Comparison of ENCODE assay signal across 9 mouse cellular contexts in the genomic region with DNA sequence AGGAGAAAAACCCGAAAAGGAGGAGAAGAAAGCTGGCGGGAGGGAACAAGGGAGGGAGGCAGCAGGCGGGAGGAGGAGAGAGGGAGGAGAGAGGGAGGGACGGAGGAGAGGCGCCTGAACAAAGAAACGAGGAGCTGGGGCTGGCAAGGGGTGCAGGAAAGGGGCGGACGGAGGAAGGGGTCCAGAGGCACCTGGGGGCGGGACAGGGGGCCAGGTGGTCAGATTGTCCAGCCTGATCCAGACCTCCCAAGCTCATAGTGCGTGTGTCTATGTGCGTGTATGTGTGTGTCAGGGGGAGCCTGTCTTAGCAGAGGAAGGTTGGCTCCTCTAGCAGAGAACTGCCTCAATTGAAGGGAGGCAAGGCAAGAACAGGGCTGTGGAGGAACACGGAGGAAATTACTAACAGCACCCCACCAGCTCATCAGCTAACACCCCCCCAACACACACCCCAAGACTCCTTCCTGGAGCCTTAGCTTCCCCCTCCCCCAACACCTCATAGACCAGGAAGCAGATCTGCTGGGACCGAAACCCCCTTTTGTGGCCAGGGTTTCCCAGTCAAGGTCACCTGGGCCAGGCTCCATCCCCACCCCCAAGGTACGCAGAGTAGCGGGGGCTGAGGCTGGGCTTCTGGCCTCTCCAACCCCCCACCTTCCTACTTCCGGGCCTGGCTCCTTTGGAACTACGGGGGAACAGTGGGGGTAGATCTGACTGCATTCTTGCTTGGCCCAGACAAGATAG. TPM values are rescaled to one million over a fixed set of nuclear protein-coding genes. Genes with fewer than 3 reads are reported as not detected.
A peak's percentile ranks its signal among the peaks of the same experiment; 100 is the strongest.
DNase-seq lines count a peak whose midpoint lies in the region; ATAC-seq lines count a peak whose summit lies in the region.
"Had no signal": no experiment of that assay in that cellular context is flagged by ENCODE, and none has a peak within 500 bp of the region (broad histone marks: within the 10 kb centered on the region; RNA-seq: fewer than 3 reads in every experiment).

No protein-coding gene starts in this region.

- H3K9me3 ChIP-seq in heart, embryonic 11.5 days (replicated peaks; ENCODE audit: control insufficient read depth, low read length), result no peaks in the 10 kb centered on the region
- no peaks in the 10 kb centered on the region for H3K9me3 ChIP-seq in forebrain, embryonic 11.5 days (ENCODE audit: control insufficient read depth, low read length)
- no peaks in the 10 kb centered on the region for H3K9me3 ChIP-seq in limb, embryonic 15.5 days
- H3K9me3 ChIP-seq in stomach, embryonic 15.5 days, result no peaks in the 10 kb centered on the region

- peaks cover 41% of the 10 kb centered on the region for H3K27me3 ChIP-seq in heart, embryonic 11.5 days (ENCODE audit: control insufficient read depth, insufficient read depth, low read length)
- peaks cover 6% of the 10 kb centered on the region; the same call in 1 of the 2 replicates for H3K27me3 ChIP-seq in forebrain, embryonic 11.5 days (ENCODE audit: control insufficient read depth, insufficient read depth, low read length)
- H3K27me3 ChIP-seq in limb, embryonic 15.5 days, result peaks cover 2% of the 10 kb centered on the region; the same call in 1 of the 2 replicates
- H3K27me3 ChIP-seq in stomach, embryonic 15.5 days (replicated peaks), result no peaks in the 10 kb centered on the region
- H3K27me3 ChIP-seq: Patski had no signal

- no peak for DNase-seq in heart, postnatal 10 days
- peak; percentile 25 for DNase-seq in CD4-positive helper T cell, adult 2 months (ENCODE audit: low read depth, low spot score)
- peak; percentile 69 for DNase-seq in forebrain, embryonic 11.5 days (ENCODE audit: low spot score)
- no peak for DNase-seq in gastrocnemius, postnatal 4 days (ENCODE audit: low spot score in 2 of 2)
- DNase-seq in frontal cortex, postnatal 25 days (ENCODE audit: low spot score in 2 of 2), result no peak

- no peak overlapping the region; the same call in 1 of the 2 replicates for H3K27ac ChIP-seq in heart, embryonic 11.5 days (ENCODE audit: low read depth, low read length)
- peak overlapping the region; percentile 47; the same call in 1 of the 2 replicates for H3K27ac ChIP-seq in forebrain, embryonic 11.5 days (ENCODE audit: low read depth, low read length)
- H3K27ac ChIP-seq in limb, embryonic 15.5 days, result peak overlapping the region; percentile 93
- H3K27ac ChIP-seq in stomach, embryonic 15.5 days, result peak overlapping the region; percentile 94

- intact Hi-C loops in heart, postnatal 10 days (cut with DNase I), result loop anchor here (2.0 kb wide), 2 partner anchors 21 to 31 kb away; no protein-coding TSS in a partner anchor

- H3K36me3 ChIP-seq in heart, embryonic 11.5 days (ENCODE audit: control insufficient read depth, insufficient read depth, low read length), result no peaks in the 10 kb centered on the region
- no peaks in the 10 kb centered on the region for H3K36me3 ChIP-seq in forebrain, embryonic 11.5 days (ENCODE audit: control insufficient read depth, insufficient read depth, low read length)
- H3K36me3 ChIP-seq in limb, embryonic 15.5 days, result peaks cover 8% of the 10 kb centered on the region
- H3K36me3 ChIP-seq in stomach, embryonic 15.5 days, result no peaks in the 10 kb centered on the region

- H3K4me1 ChIP-seq in heart, embryonic 11.5 days (ENCODE audit: control insufficient read depth, insufficient read depth, low read length), result peaks cover 53% of the 10 kb centered on the region
- peaks cover 29% of the 10 kb centered on the region for H3K4me1 ChIP-seq in forebrain, embryonic 11.5 days (replicated peaks; ENCODE audit: control insufficient read depth, insufficient read depth, low read length)
- H3K4me1 ChIP-seq in limb, embryonic 15.5 days, result peaks cover 68% of the 10 kb centered on the region
- peaks cover 48% of the 10 kb centered on the region for H3K4me1 ChIP-seq in stomach, embryonic 15.5 days

- H3K9ac ChIP-seq in heart, embryonic 11.5 days (ENCODE audit: low read depth, low read length), result peak overlapping the region; percentile 71; the same call in 1 of the 2 replicates
- H3K9ac ChIP-seq in forebrain, embryonic 11.5 days (ENCODE audit: low read length), result peak overlapping the region; percentile 72
- H3K9ac ChIP-seq in limb, embryonic 15.5 days, result peak overlapping the region; percentile 88
- H3K9ac ChIP-seq in stomach, embryonic 15.5 days, result peak overlapping the region; percentile 93

- no peak for ATAC-seq in heart, embryonic 11.5 days (replicated peaks; ENCODE audit: insufficient number of reproducible peaks, low FRiP score, low TSS enrichment)
- ATAC-seq in forebrain, embryonic 11.5 days (replicated peaks; ENCODE audit: low FRiP score), result no peak
- ATAC-seq in limb, embryonic 15.5 days (ENCODE audit: insufficient number of reproducible peaks, low FRiP score, low TSS enrichment, low read depth), result peak; percentile 58; the same call in 1 of the 2 replicates
- ATAC-seq in stomach, embryonic 15.5 days (ENCODE audit: insufficient read depth, low FRiP score, low read depth), result 0 out of 2 replicates have a peak, but pooled peaks have one; percentile 12
- ATAC-seq: Patski had no signal

- H3K4me3 ChIP-seq in heart, embryonic 11.5 days (ENCODE audit: low read depth, low read length), result peak overlapping the region; percentile 65
- peak overlapping the region; percentile 72 for H3K4me3 ChIP-seq in forebrain, embryonic 11.5 days (ENCODE audit: low read depth, low read length)
- peak overlapping the region; percentile 78 for H3K4me3 ChIP-seq in limb, embryonic 15.5 days
- peak overlapping the region; percentile 73 for H3K4me3 ChIP-seq in stomach, embryonic 15.5 days (replicated peaks)

- WGBS in heart, embryonic 11.5 days (ENCODE audit: insufficient replicate concordance), result 1% methylated on average over 17 of the region's 17 CpGs
- 3% methylated on average over 17 of the region's 17 CpGs for WGBS in forebrain, embryonic 11.5 days
- 2% methylated on average over 17 of the region's 17 CpGs for WGBS in limb, embryonic 15.5 days
- 3% methylated on average over 16 of the region's 17 CpGs for WGBS in stomach, embryonic 15.5 days

- peak overlapping the region; percentile 80 for H3K4me2 ChIP-seq in heart, embryonic 11.5 days
- H3K4me2 ChIP-seq in forebrain, embryonic 11.5 days (ENCODE audit: low read depth, low read length, severe bottlenecking), result peak overlapping the region; percentile 99
- H3K4me2 ChIP-seq in limb, embryonic 15.5 days, result peak overlapping the region; percentile 95
- H3K4me2 ChIP-seq in stomach, embryonic 15.5 days, result peak overlapping the region; percentile 93

RNA-seq across cellular contexts. Expression of a gene that starts 2.4 kb away (rescaled TPM):
- 4.6 and 5.8 TPM in 2 replicates for polyA plus RNA-seq in heart, embryonic 11.5 days (2014; fragmentation: Nextera tagmentation; extraction: Ambion mirVana)
- 10 to 100 TPM; 19.4 to 22.2 TPM for total RNA-seq in heart, postnatal 10 days (2021)
- polyA plus RNA-seq in forebrain, embryonic 11.5 days (2014; fragmentation: Nextera tagmentation; extraction: Ambion mirVana), result 13.2 and 15.9 TPM in 2 replicates
- polyA plus RNA-seq in limb, embryonic 15.5 days (2015; fragmentation: Nextera tagmentation; extraction: Ambion mirVana), result 26.6 and 38.2 TPM in 2 replicates
- 19.7 and 21.3 TPM in 2 replicates for polyA plus RNA-seq in stomach, embryonic 15.5 days (2015; fragmentation: Nextera tagmentation; extraction: Ambion mirVana)
- total RNA-seq in gastrocnemius, postnatal 4 days (2021), result 10 to 100 TPM; 26.4 to 27.2 TPM

RNA-seq across cellular contexts. Expression of a gene that starts 28.4 kb away (rescaled TPM):
- 0.42 and 1.2 TPM in 2 replicates for polyA plus RNA-seq in heart, embryonic 11.5 days (2014; fragmentation: Nextera tagmentation; extraction: Ambion mirVana)
- total RNA-seq in heart, postnatal 10 days (2021), result not detected
- 1.6 and 2.6 TPM in 2 replicates for polyA plus RNA-seq in forebrain, embryonic 11.5 days (2014; fragmentation: Nextera tagmentation; extraction: Ambion mirVana)
- polyA plus RNA-seq in limb, embryonic 15.5 days (2015; fragmentation: Nextera tagmentation; extraction: Ambion mirVana), result 2.8 TPM in 2 replicates
- polyA plus RNA-seq in stomach, embryonic 15.5 days (2015; fragmentation: Nextera tagmentation; extraction: Ambion mirVana), result 1.1 and 1.9 TPM in 2 replicates
- total RNA-seq in gastrocnemius, postnatal 4 days (2021), result not detected

RNA-seq across cellular contexts. Expression of a gene that starts 38.5 kb away (rescaled TPM):
- polyA plus RNA-seq in heart, embryonic 11.5 days (2014; fragmentation: Nextera tagmentation; extraction: Ambion mirVana), result 2.8 and 3.3 TPM in 2 replicates
- 10 to 100 TPM; 20.5 to 22.6 TPM for total RNA-seq in heart, postnatal 10 days (2021)
- polyA plus RNA-seq in forebrain, embryonic 11.5 days (2014; fragmentation: Nextera tagmentation; extraction: Ambion mirVana), result 6.7 TPM in 2 replicates
- 5.0 and 5.1 TPM in 2 replicates for polyA plus RNA-seq in limb, embryonic 15.5 days (2015; fragmentation: Nextera tagmentation; extraction: Ambion mirVana)
- 19.5 and 28.6 TPM in 2 replicates for polyA plus RNA-seq in stomach, embryonic 15.5 days (2015; fragmentation: Nextera tagmentation; extraction: Ambion mirVana)
- 10 to 100 TPM; 10.6 to 11.3 TPM for total RNA-seq in gastrocnemius, postnatal 4 days (2021)

Comparison
In these comparisons a context has a peak if more than half of its experiments do, and no peak if none do; other contexts are left out.
1. ATAC-seq: peak in limb, embryonic 15.5 days (single experiment) and stomach, embryonic 15.5 days (single experiment); none in heart, embryonic 11.5 days (single experiment) and forebrain, embryonic 11.5 days (single experiment).
2. DNase-seq: peak in CD4-positive helper T cell, adult 2 months (single experiment) and forebrain, embryonic 11.5 days (single experiment); none in heart, postnatal 10 days (0 of 2), gastrocnemius, postnatal 4 days (0 of 2) and frontal cortex, postnatal 25 days (0 of 2).
3. Peak in every context shown above with its lines, with median percentiles within 50 percentile points of each other: H3K4me2 ChIP-seq, H3K4me3 ChIP-seq and H3K9ac ChIP-seq.